Mouse (Mus musculus): Measurements from ENCODE around the gene Ncoa3. TPM values are rescaled to one million over a fixed set of nuclear protein-coding genes. Genes with fewer than 3 reads are reported as not detected.

Gene Ncoa3
- total RNA-seq, 2 experiments from 2014 or later = 27.6 to 28.4 TPM

DNA sequence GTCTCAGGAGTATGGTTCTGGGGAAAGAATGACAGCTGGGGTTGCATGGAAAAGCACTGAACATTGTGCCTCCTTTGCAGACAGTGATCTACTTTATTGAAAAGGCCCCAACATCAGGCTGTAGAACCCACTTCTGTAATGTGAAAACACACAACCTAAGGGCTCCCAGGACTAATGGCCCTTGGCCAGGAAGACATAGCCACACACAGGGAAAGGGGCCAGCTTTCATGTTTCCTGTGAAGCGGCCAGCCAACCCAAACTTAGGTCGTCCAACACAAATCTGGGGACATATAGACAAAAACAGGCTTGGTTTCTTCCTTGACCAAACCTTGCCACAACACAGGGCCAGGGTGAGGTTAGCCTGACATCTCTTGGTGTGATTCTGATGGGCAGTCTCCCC, 127.6 kb downstream of the Ncoa3 start:
- intact Hi-C loops (cut with DNase I) = no loop called here
- DNase-seq = no peak

DNA sequence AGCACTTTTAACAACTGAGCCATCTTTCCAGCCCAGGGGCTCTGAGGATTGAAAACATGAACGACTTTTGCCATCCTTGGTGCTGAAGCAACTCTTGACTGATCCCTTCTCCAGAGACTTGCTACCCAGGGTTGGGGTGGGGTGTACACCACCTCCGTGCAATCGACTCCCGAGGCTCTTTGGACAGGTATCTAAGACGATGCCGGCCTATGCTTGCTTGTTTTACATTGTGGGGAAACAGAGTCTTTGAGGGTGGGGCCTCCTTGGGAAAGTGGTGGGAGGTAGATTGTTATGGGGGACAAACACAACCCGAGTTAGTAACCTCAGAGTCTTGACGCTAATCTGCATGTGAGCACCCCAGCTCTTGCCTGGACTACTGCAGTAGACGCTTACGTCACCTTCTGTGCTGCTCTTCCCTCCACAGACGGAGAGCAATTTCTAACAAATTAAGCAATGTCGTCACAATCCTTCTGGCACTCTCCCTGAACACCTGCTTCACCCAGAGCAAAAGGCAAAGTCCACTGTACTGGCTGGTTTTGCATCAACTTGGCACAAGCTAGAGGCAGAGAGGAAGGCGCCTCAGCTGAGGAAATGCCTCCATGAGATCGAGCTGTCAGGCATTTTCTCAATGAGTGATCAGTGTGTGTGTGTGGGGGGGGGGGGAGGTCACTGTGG, 129.4 kb downstream of the Ncoa3 start:
- DNase-seq = no peak
- intact Hi-C loops (cut with DNase I) = no loop called here

DNA sequence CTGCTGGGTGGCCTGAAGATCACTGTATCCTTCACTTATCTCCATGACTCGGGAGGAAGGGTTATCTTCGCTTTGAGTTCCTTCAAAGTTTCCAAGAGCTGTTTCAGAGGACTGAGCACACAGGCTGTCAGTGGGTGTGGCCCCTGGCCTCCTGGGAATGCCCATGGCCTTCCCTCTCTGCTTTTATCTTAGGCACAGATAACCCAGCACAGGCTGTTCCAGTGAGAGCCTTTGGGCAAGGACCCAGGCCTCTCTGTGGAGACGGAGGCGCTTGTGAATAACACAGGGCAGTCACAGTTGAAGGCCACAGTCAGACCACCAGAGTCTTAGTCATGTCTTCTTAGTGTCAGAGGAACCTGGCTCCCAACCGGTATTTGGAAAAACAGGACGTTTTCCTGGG, 130.3 kb downstream of the Ncoa3 start:
- DNase-seq = peak; percentile 73 to 86
- intact Hi-C loops (cut with DNase I) = no loop called here

Other genes starting within 250 kb of the Ncoa3 start
- gene Zmynd8, start 93.6 kb upstream of the Ncoa3 start, total RNA-seq (2021) = 10 to 100 TPM; 48.7 to 55.5 TPM
- 10 to 100 TPM; 84.5 to 88.7 TPM for gene Sulf2, start 163.0 kb downstream of the Ncoa3 start, total RNA-seq (2021)